Mouse (Mus musculus) E14TG2a.4 (cell line): ENCODE results near the gene Tmem205.

Source experiments
- CTCF ChIP-seq: conservative IDR thresholded peaks from 2 replicates; pipeline ENCODE4 v1.5.1; 2014; ENCODE audit warnings: low read length
- NANOG ChIP-seq: IDR thresholded peaks from 2 replicates; pipeline ENCODE4 v1.6.1; 2014; ENCODE audit warnings: borderline replicate concordance, low read length, mixed read lengths

- TF ChIP-seq CTCF: no peak
- TF ChIP-seq NANOG: no peak
These were observed 19.1 kb downstream of the Tmem205 start for GRCm38 (mm10) chr9:21908216-21908615.
